Mouse (Mus musculus) mouse embryonic stem cell (cell line): ENCODE measurements around the gene Mdga2.

ENCODE experiments used
- in situ Hi-C, 2 experiments: fragments of 300-500 bp; cut with MboI; formaldehyde crosslinking; loops; 1 replicate in 1 of 2; 3 replicates in 1 of 2; pipeline ENCODE4 v1.14.3; 2019 to 2020; ENCODE audit warnings: low sequenced_read_pairs in 2 of 2, low pct_unique_long_range_greater_than_20kb in 1 of 2, mixed read lengths in 1 of 2; ENCODE audit not compliant: unreplicated experiment in 1 of 2

The Mdga2 gene

DNA sequence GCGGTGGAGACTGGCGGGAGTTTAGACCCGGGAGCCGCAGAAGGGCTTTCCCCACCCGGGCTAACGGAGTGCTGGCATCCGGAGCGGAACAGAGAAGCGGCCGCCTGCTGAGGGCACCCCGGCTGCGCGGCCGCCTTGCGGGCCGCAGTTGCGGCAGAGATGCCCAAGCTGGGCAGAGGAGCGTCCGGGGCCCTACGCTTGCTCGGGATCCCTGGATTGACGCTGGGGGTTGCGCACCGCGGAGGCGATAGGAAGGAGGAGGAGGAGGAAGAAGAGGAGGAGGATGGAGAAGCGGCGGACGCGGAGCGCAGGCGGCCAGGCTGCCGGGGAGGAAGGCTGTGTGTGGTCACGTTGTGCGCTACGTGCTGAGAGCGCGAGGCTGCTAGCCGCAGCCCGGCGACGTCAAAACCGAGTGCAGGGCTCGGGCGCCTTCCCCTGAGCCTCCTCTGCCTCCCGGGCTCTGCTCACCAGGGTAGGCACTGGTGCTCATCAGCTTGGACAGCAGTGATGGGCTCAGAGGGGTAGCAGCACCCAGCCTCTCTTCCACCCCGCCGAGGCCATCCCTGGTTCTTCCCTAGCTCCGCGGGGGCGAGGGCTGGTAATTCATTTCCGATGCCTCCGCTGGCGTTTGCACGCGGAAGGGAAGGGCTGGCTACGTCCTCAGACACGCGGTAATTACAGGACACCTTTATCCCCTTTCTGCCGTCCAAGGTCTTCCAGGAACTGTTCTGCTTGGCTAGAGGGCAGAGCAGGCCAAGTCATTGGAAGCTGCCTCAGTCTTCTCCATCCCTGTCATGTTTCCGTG is at the start of gene Mdga2:
Gene Mdga2, minus strand, starts transcription at position 329 of the 805 bp plus-strand sequence.
- in situ Hi-C loops: no loop called here

DNA sequence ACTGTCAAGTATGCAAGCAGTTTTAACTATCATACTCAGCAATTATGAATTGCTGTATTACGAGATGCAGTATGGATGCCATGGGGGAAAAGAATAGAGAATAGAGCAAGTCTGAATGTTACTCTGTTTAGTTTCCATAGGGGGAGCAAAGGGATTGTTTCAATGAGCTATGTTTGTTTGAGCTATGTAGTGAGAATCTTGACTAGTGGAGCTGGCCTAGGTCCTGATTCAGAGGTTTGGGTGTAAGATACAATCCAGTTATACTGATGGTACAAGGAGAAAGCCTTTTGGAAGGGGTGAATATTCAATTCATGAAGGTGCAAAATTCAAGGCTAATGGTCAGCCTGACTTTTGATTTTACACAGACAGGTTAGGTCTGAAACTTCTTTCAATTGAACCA is 45.1 kb upstream of the Mdga2 start:
- in situ Hi-C loops: no loop called here

DNA sequence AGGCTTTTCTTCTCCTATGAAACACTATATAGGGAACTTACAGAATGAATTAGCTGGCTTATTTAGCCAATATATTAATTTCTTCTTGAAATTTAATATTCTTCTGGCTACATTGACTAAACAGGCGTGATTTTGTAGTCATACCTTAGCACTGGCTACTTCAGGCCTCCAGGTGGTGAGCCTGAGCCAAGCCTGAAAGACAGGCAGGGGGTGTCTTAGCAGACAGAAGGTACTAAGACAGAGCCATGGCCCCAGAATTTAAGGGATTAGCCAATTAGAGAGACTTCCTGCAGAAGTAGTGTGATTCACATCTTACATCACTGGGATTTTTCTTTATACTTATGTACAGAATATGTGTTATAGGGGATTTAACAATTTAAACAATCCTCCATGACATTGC is 1.2 kb upstream of the Mdga2 start:
- in situ Hi-C loops: no loop called here

DNA sequence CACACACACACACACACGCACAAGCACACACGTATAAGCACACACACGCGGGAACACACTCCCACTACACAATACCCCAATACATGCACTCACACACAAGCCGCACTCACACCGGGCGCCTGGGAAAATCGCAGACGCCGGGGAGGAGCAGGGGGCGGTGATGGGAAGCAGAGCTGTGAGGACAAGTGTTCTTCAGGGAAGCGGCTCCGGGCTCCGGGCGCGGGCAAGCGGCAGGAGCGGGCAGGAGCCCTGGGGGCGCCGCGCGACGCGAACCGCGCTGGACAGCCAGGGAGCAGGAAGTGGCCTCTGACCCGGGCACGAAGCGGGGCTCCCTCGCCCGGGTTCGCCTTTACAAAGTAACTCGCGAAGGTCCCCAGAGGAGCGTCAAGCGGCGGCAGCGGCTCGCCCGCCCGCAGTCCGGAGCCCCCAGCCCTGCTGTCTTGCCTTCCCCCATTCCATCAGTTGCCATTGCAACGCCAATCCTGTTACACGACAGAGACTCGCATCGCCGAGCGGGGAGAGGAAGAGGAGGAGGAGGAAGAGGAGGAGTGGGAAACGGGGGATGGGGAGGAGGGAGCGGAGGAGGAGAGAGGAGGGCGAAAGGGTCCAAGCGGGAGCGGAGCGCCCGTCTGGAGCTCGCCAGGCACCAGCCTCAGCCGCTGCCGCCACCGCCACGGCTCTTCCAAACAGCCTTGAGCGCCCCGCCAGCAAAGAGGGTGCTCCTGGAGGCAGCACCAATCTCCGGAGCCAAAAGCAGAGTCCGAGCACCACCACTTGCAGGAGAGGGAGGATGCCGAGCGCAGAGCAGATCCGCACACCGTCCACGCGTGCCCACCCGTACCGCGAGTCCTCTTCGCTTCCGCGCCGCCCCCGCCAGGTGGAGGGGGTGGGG is 774 bp downstream of the Mdga2 start:
- in situ Hi-C loops: no loop called here

DNA sequence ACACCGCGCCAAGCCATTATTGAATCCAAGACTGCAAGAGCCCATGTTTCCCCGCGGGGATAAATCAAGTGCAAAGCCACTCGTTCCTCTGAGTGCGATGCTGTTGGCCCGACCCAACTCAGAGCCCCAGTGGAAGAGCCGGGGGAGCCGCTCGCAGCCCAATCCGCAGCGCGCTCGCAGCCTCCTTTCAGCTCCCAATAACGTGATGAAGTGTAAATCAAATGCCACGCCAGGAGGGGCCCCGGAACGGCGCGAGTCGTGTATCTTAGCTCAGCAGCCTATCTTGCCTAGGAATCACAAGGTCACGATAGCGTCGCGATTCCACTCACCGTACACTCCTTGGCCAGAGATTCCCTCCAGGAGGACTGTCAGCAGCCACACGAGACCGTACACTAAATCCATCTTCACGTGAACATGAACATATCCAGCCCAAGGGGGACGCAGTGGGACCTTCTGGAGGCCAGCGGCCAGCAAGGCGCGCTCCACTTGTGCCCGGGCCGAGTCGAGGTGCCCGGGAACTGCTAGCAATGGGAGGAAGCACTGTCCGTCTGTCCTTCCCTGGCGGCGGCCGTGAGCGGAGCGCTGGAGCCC is 1.6 kb downstream of the Mdga2 start:
- in situ Hi-C loops: no loop called here

DNA sequence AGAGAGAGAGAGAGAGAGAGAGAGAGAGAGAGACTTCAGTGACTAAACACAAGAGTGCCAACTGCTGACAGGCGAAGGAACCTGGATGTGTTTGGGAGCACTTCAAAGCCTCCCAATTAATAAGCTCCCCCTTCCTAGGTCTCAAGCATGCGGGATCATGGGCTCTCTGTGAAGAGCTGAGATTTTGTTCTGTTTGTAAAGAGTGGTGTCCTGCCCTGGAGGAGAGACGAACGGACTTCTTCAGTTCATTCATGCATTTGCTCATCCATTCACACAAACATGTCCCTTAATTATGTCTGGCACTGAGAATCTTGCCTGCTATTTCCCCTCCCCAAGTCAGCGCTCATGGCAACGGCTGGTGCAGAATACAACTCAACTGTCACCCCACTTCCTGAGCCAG is 2.3 kb downstream of the Mdga2 start:
- in situ Hi-C loops: no loop called here

DNA sequence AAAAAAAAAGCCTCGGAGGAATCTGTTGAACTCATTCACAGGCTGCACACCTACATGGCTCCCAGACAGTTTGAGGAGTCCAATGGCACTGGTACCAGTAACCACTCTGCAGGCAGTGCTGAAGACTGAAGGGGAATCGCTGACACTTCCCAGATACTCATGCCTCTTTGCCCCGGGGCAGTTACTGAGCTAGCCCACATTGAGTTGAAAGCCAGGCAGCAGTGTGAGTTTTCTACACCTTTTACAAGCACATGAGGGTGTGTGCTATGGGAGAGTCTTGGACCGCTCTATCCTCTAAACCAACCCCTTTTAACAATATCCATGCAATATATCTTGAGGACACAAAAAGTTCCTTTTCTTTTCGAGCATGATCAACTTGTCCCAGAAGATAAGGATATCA is 2.8 kb downstream of the Mdga2 start:
- in situ Hi-C loops: no loop called here

DNA sequence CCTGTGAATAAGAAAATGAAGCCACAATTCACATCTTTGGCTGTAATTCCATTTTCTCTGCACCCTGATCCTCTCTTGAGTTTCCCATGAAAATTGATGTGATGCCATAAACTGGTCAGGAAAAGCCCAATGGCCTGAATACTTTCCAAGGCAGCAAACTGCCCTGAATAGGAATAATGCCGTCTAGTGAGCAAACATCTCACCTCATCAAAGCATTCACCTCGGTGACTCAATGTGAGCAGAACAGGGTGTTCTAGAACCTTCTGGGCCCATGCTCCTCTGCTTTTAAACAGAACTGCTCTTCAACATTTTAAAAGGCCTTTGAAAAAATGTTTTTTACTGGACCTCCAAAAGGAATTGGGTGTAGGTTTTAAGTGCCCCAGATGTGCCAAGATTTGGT is 9.5 kb downstream of the Mdga2 start:
- in situ Hi-C loops: no loop called here

DNA sequence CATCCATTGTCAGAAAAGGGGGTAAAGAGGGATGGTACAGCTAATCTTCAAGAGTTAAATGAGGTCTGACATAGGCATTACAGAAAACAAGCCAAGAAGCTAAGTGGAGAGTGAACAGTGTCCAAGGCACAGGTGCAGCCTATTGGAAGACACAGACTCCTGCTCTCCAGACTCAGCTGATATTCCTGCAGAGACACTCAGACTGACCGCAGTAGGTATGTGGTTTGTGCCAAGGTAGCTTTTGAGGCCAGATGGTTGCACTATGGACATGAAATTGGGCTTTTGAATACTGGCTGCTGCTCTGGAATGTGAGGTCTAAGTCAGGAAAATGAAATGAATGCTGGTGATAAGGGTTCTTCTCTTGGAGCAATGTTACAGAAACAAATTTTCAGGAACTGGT is 44.2 kb downstream of the Mdga2 start:
- in situ Hi-C loops: no loop called here

DNA sequence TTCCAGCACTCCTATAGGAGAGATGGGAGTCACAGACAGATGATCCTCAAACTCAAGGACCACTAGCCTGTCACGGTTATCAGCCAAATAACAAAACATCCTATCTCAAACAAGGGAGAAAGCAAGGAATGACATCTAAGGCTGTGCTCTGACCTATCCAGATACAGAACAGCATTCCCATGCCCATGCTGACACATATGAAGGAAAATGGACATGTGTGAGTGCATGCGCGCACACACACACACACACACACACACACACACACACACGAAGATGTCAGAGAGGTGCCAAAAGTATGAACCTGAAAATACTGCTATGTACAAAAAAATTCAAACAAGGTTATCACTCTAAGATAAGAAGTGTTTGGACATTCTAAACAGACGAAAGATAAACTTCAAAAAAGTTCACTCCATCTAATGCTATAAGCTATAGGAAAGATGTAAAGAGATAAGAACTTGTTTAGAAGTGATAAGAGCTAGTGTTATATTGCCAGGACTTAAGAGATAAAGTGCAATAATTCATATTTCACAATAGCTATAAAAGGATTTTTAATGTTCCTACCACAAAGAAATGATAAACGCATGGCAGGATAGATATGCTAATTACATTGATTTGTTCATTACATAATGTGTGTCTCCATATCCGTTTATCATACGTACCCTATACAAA is 65.6 kb downstream of the Mdga2 start:
- in situ Hi-C loops: no loop called here

DNA sequence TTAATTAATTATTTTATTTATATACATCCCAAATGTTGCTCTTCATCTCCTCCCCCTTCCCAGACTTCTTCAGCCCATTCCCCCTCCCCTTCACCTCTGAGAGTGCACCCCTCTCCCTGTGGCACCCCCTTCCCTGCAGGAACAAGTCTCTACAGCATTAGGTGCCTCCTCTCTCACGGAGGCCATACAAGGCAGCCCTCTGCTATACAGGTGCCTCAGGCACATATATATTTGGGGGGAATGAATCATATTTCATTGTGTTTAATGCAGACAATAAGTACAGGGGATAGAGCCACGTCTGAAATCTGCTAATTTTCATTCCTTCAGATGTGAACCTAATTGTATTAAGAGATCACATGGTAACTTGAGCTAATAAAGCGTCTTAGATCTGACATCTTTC is 69.3 kb downstream of the Mdga2 start:
- in situ Hi-C loops: no loop called here

DNA sequence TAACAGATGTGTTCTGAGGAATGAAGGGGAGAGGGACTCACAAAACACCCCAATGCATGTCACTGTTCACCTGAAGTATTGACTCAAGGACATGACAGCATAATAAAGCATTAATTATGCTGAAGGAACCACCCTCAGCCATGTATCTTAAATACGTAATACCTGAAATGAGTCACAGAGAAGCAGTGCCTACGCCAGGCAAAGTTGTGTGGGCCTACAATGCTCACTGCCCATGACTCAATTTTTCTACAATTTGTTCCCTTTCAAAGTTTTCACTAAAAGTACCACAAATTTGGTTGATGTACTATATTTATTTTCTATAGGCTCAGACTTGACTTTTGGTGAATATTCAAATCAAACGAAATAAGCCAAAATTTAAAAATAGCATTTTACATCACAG is 80.7 kb downstream of the Mdga2 start:
- in situ Hi-C loops: no loop called here

DNA sequence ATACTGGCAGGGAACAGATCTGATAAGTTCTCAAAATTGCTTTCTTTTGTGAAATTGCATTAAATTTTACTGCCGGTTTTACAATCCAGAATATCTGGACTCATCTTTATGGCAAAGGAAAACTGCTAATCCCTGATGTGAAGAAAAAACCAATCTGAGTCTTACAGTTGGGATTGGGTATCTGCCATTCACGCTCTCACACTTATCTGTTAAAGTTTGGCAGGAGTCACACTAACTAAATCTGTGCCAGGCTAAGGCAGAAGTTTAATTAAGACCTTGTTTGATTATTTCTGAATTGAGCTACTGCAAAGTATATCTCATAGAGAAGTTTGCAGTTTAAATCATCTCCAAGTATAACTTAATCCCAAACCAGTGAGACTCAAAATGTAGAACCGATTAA is 82.2 kb downstream of the Mdga2 start:
- in situ Hi-C loops: no loop called here

DNA sequence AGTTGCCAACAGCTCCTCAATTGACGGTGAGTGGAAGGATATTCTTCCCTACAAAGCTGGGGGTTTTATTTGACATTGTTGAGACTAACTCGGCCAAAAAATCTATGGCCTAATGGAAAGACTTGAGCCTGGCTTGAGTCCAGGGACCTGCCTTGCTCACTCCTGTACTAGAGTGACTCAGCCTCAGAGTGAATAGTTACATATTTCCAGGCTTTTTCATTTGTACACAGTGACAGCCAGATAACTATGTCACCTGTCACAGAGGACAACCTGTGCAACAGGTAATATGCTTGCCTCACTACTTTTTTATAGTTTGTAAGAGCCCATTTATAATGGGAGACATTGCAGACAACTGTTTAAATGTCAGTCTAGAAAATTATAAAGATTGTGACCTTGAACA is 94.9 kb downstream of the Mdga2 start:
- in situ Hi-C loops: no loop called here

DNA sequence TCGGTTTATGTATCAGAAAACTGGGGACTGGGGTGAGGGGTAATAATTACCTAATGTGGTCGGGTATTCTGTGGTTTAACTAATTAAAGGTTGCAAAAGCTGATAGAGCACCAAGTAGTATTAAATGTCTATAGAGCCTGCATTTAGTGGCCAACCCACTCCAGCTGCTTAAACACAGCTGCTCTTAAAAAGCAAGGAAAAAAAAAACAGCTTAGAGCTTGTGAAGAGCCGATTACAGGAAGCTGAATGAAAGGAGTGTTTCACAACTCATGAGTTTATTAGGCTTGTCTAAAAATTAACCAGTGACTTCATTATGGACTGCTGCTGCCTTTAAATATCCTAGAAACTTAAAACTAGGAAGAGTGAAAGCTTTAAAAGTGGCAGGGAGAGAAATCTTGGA is 98.5 kb downstream of the Mdga2 start:
- in situ Hi-C loops: no loop called here

DNA sequence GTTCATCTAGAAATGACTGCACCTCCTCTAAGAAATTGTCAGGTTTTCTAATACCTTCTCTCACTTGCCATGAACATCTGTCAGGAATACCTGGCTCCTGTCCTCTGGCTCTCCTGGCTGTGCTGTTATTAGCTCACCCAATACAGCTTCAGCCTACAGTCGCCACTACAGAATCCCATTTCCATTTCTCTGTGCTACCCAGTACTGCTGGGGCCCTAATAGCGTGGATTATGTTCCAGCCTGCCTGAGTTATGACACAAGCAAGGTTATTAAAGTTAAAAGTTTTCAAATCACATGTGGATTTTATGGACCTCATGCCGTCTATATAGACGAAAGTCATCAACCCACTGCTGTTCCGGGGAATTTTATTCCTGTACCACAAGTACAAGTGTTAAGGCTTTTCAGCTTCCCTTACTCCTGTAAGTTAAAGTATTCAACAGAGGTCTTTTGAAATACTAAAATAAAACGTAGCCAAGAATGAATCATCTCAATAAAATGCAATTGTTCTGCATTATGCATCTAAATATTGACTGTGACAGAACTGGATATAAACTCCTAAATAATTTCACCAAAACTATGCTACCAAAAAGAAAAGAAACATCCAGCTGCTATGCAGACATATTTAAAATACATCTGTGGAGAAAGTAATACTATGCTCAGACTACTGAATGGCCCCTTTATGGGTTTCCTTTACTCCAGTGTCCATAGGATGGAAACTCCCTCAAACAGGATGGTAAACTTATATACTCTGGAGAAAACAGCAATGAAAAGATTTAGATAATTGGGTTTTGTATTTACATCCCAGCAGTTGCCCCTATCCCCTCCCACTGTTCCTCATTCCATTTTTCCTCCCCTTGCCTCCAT is 103.5 kb downstream of the Mdga2 start:
- in situ Hi-C loops: no loop called here

DNA sequence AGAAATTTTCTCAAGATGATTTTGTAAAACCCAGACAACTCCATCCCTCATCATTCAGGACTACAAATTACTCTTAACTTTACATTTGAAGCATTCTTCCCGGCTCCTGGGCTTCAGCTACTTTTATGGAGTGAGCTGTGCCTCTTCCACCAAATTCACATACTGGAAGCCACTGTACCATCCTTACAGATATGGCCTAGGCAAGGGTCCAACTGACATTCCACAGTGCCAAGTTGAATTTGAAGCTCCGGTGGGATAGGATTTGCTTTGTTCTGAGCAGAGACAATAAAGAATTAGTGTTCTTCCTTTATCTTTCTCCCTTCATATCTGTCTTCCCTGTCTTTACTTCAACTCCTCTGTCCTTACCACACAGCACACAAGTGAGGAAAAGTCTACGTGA is 118.2 kb downstream of the Mdga2 start:
- in situ Hi-C loops: no loop called here

DNA sequence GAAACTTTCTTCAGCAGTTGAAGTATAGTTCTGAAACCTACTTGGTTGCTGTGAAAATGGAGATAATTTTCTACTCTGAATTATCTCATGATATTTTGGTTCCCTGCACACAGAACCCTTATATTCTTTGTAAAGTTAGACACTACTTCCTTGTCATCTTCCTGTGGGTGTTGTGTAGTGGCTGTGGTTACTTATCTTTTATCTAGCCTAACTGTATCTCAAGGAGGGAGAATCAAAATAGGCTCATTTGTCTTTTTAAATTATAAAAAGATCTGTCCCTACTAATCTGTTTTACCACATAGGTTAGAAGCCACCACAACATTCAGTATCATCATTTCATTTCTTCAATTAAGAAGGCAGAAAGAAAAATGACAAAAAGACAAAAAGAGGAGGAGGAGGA is 127.9 kb downstream of the Mdga2 start:
- in situ Hi-C loops: no loop called here
